Mouse (Mus musculus): Measurements from ENCODE around the gene Dclre1b. TPM values are rescaled to one million over a fixed set of nuclear protein-coding genes. Genes with fewer than 3 reads are reported as not detected.

Dclre1b gene
- polyA plus RNA-seq, 2 experiments = 11.4 to 32.2 TPM

DNA sequence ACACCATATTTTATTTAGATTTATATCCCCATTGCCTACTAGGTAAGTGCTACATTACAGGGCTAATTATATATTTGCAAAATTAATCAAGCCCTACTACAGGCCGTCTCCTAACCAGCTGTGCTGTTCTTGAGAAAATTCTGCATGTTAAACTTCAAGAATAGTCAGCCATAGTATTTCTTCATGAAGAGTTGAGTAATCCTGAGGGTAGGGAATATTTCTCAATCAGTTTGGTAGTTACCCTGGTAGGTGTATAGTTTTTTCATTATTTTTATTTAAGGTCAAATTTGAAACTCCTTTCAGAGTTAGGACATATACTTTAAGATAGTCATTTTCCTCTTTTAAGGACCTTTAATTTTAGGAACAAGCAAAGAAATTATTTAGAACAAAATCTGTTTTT is 3.6 kb downstream of the Dclre1b start:
- no peak for TF ChIP-seq POLR2A (IDR thresholded peaks at IDR 0.05; ENCODE audit: borderline replicate concordance, extremely low read depth, insufficient read depth, insufficient read length)

DNA sequence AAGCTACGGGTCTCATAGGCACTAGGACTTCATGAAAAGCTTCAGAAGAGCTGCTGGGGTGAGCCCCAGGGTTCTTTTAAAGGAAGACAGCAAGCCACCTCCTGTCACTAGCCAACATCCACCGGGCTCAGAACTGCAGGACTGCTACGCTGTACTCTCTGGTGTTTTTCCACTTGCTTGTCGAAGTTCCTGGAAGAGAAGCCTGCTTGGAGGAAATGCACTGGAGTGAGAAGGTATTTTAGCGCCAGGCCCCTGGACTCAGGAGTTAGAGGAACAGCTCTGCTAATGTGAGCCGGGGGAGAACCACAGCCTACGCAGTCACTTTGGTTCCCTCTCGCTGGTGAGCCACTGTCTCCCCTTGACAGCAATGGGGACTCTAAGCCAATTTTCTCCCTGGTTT is 6.4 kb downstream of the Dclre1b start:
- no peaks in the 10 kb centered on the region for H3K4me1 ChIP-seq (ENCODE audit: control insufficient read depth, insufficient read depth, low read length)

More for the DNA sequence above, 3.6 kb downstream of the Dclre1b start:
- peaks cover 45% of the 10 kb centered on the region for H3K36me3 ChIP-seq (ENCODE audit: control insufficient read depth, insufficient read depth, low read length)
- H3K4me3 ChIP-seq (replicated peaks; ENCODE audit: low read length) = no peak overlapping the region
- no peak overlapping the region for H3K4me2 ChIP-seq (replicated peaks; ENCODE audit: low read depth, low read length, severe bottlenecking)
- H3K27me3 ChIP-seq (ENCODE audit: control insufficient read depth, insufficient read depth, low read length) = no peaks in the 10 kb centered on the region
- peaks cover 7% of the 10 kb centered on the region for H3K4me1 ChIP-seq (ENCODE audit: control insufficient read depth, insufficient read depth, low read length)
- no peak for DNase-seq (ENCODE audit: low spot score)
- H3K9me3 ChIP-seq (ENCODE audit: control insufficient read depth, low read length) = no peaks in the 10 kb centered on the region
- 88% methylated on average over 1 of the region's 1 CpGs for WGBS
- no peak overlapping the region for H3K27ac ChIP-seq (replicated peaks; ENCODE audit: low read depth, low read length)
- no peak for ATAC-seq (ENCODE audit: low FRiP score, low read depth)
- no peak overlapping the region for H3K9ac ChIP-seq (ENCODE audit: low read depth, low read length, severe bottlenecking)

DNA sequence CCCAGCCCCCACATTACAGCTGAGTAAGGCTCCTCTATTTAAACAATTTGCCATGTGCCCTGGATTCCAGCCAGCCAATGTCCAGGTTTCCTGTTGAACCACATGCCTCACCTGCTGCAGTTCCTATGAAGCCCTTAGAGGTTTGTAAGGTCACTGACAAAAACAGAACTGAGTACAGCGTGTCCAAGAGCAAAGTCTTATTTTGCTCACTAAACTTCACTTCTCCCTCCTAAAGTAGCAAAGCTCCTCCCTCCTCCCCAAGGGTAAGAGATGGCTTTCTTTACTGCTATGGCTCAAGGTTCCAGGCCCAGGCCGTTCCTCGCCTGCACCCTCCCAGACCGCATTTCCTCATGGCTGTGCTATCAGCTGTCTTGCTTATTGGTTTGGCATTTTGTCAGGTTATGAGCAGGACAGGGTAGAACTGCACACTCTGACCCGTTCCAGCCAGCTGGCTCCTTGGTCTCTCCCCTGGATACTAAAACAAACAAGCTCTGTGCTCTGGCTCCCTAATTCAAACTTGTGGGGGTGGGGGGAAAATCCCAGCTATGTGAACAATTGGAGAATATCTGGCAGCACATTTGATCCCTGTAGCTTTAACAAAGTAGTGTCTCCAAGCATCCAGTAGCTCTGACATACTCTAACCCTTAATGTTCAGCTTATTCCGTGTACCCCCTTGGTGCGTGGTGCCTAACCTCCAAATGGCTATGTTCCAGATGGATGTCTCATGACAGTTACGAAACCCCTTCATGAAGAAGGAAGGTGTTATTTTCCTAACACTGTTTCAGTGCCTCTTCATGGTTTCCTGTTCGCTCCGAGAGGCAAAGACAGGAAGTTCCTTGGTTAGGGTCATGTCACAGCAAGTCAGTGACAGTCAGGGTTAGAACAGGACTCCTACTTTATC is 7.4 kb downstream of the Dclre1b start:
- peak; percentile 22 for DNase-seq (ENCODE audit: low spot score)
- Histone ChIP-seq H3K4me1 (ENCODE audit: control insufficient read depth, insufficient read depth, low read length) (no peaks in the 10 kb centered on the region), H3K9me3 (ENCODE audit: control insufficient read depth, low read length) (no peaks in the 10 kb centered on the region), H3K36me3 (ENCODE audit: control insufficient read depth, insufficient read depth, low read length) (peaks cover 43% of the 10 kb centered on the region), H3K4me3 (replicated peaks; ENCODE audit: low read length) (no peak overlapping the region), H3K27me3 (ENCODE audit: control insufficient read depth, insufficient read depth, low read length) (no peaks in the 10 kb centered on the region), H3K9ac (ENCODE audit: low read depth, low read length, severe bottlenecking) (no peak overlapping the region), H3K4me2 (replicated peaks; ENCODE audit: low read depth, low read length, severe bottlenecking) (no peak overlapping the region), H3K27ac (replicated peaks; ENCODE audit: low read depth, low read length) (peak overlapping the region; percentile 15)
- peak; percentile 63 for ATAC-seq (ENCODE audit: low FRiP score, low read depth)
- no peak for TF ChIP-seq POLR2A (IDR thresholded peaks at IDR 0.05; ENCODE audit: borderline replicate concordance, extremely low read depth, insufficient read depth, insufficient read length)
- WGBS = 78% methylated on average over 10 of the region's 10 CpGs

More for the DNA sequence above, 6.4 kb downstream of the Dclre1b start:
- WGBS = 85% methylated on average over 8 of the region's 8 CpGs
- Histone ChIP-seq H3K4me3 (replicated peaks; ENCODE audit: low read length) (no peak overlapping the region), H3K27ac (replicated peaks; ENCODE audit: low read depth, low read length) (no peak overlapping the region), H3K9ac (ENCODE audit: low read depth, low read length, severe bottlenecking) (no peak overlapping the region), H3K27me3 (ENCODE audit: control insufficient read depth, insufficient read depth, low read length) (no peaks in the 10 kb centered on the region), H3K4me2 (replicated peaks; ENCODE audit: low read depth, low read length, severe bottlenecking) (no peak overlapping the region), H3K9me3 (ENCODE audit: control insufficient read depth, low read length) (no peaks in the 10 kb centered on the region), H3K36me3 (ENCODE audit: control insufficient read depth, insufficient read depth, low read length) (peaks cover 45% of the 10 kb centered on the region)
- no peak for TF ChIP-seq POLR2A (IDR thresholded peaks at IDR 0.05; ENCODE audit: borderline replicate concordance, extremely low read depth, insufficient read depth, insufficient read length)
- DNase-seq (ENCODE audit: low spot score) (no peak), ATAC-seq (ENCODE audit: low FRiP score, low read depth) (no peak)

DNA sequence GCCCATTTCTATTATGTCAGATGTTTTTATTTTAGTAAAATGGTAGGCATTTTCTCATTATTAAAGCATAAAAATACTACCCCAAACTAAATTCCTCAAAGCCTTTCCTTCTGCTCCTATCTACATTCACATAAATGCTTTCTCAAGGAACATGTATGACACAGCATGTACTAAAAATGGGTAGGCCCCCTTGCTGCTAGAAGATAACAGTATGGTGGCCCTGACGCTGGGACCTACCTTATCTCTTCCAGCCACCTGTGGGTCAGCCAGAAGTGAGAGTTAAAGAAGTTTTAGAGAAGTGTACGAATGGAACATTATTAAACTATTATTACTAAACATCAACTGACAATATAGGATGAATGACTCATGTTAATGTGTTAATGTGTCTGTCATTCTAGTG is 9.7 kb downstream of the Dclre1b start:
- Histone ChIP-seq H3K27me3 (ENCODE audit: control insufficient read depth, insufficient read depth, low read length) (no peaks in the 10 kb centered on the region), H3K27ac (replicated peaks; ENCODE audit: low read depth, low read length) (no peak overlapping the region), H3K4me2 (replicated peaks; ENCODE audit: low read depth, low read length, severe bottlenecking) (no peak overlapping the region), H3K36me3 (ENCODE audit: control insufficient read depth, insufficient read depth, low read length) (peaks cover 23% of the 10 kb centered on the region), H3K4me1 (ENCODE audit: control insufficient read depth, insufficient read depth, low read length) (no peaks in the 10 kb centered on the region), H3K4me3 (replicated peaks; ENCODE audit: low read length) (no peak overlapping the region), H3K9me3 (ENCODE audit: control insufficient read depth, low read length) (no peaks in the 10 kb centered on the region), H3K9ac (ENCODE audit: low read depth, low read length, severe bottlenecking) (no peak overlapping the region)
- DNase-seq (ENCODE audit: low spot score) (no peak), ATAC-seq (ENCODE audit: low FRiP score, low read depth) (no peak)
- 75% methylated on average over 2 of the region's 2 CpGs for WGBS
- TF ChIP-seq POLR2A (IDR thresholded peaks at IDR 0.05; ENCODE audit: borderline replicate concordance, extremely low read depth, insufficient read depth, insufficient read length) = no peak

DNA sequence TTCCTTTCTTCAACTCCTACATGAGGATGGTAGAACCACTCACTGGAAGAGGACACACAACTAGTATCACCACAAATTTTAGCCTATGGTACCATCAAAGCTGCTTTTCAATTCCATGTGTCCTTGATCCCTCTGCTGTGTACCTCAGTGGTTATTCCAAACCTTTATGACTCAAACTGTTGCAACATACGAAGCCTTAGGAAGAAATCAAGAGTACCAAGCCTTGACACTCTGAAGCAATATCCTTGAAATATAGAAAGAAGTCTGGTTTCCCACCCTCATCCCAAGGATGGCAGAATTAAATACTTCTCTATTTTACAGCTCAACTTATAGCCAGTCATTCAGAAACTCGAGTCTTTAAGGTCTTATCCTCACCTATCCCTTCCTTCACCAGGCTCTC is 12.9 kb downstream of the Dclre1b start:
- no peaks in the 10 kb centered on the region for H3K4me1 ChIP-seq (ENCODE audit: control insufficient read depth, insufficient read depth, low read length)
- H3K4me3 ChIP-seq (replicated peaks; ENCODE audit: low read length) = no peak overlapping the region
- no peak overlapping the region for H3K4me2 ChIP-seq (replicated peaks; ENCODE audit: low read depth, low read length, severe bottlenecking)
- no peaks in the 10 kb centered on the region for H3K9me3 ChIP-seq (ENCODE audit: control insufficient read depth, low read length)
- H3K9ac ChIP-seq (ENCODE audit: low read depth, low read length, severe bottlenecking) = no peak overlapping the region
- H3K36me3 ChIP-seq (ENCODE audit: control insufficient read depth, insufficient read depth, low read length) = no peaks in the 10 kb centered on the region; the same call in 1 of the 2 replicates
- WGBS = 64% methylated on average over 2 of the region's 2 CpGs
- no peak for TF ChIP-seq POLR2A (IDR thresholded peaks at IDR 0.05; ENCODE audit: borderline replicate concordance, extremely low read depth, insufficient read depth, insufficient read length)
- DNase-seq (ENCODE audit: low spot score) = no peak
- no peak overlapping the region for H3K27ac ChIP-seq (replicated peaks; ENCODE audit: low read depth, low read length)
- ATAC-seq (ENCODE audit: low FRiP score, low read depth) = no peak
- no peaks in the 10 kb centered on the region for H3K27me3 ChIP-seq (ENCODE audit: control insufficient read depth, insufficient read depth, low read length)

Measured in limb, embryonic 14.5 days (tissue).